Mouse (Mus musculus) hindbrain, postnatal 0 days (tissue): ENCODE measurements at regions not wholly inside any gene's neighbourhood (a gene's known extent, or its start where the extent isn't known, plus 50 kb on each side); places are given as distances from the start of the nearest gene placed in this dataset.
A peak's percentile ranks its signal among the peaks of the same experiment; 100 is the strongest.

Source experiments
- ATAC-seq: fragments of 200-750 bp; cut with Nextera tagmentation; 2 replicates; pipeline ENCODE4 v1.8.0; 2017; ENCODE audit warnings: mild to moderate bottlenecking, moderate TSS enrichment, moderate library complexity
- DNase-seq: peaks from one replicate; pipeline ENCODE4 v3.0.0-alpha.2; 2015; ENCODE audit warnings: low spot score
- H3K27ac ChIP-seq: fragments of 300-500 bp; sonication (generic); 2 replicates; pipeline ENCODE4 v1.5.1; 2014; ENCODE audit warnings: mild to moderate bottlenecking
- H3K27me3 ChIP-seq: fragments of 300-500 bp; sonication (generic); 2 replicates; pipeline ENCODE4 v1.6.1; 2014; ENCODE audit warnings: low read length, mixed read lengths; ENCODE audit not compliant: insufficient read depth
- H3K36me3 ChIP-seq: fragments of 300-500 bp; sonication (generic); 2 replicates; pipeline ENCODE4 v1.6.1; 2014; ENCODE audit warnings: low read length, mixed read lengths; ENCODE audit not compliant: insufficient read depth
- H3K4me1 ChIP-seq: fragments of 300-500 bp; sonication (generic); 2 replicates; pipeline ENCODE4 v1.6.1; 2014; ENCODE audit warnings: antibody characterized with exemption, low read length, mixed read lengths; ENCODE audit not compliant: insufficient read depth
- H3K4me2 ChIP-seq: fragments of 300-500 bp; sonication (generic); 2 replicates; pipeline ENCODE4 v1.6.1; 2014; ENCODE audit warnings: low read depth, mild to moderate bottlenecking, low read length, moderate library complexity, mixed read lengths
- H3K4me3 ChIP-seq: fragments of 300-500 bp; sonication (generic); 2 replicates; pipeline ENCODE4 v1.5.1; 2014; ENCODE audit warnings: low read length
- H3K9ac ChIP-seq: fragments of 300-500 bp; sonication (generic); replicated peaks from 2 replicates; pipeline ENCODE4 v1.6.1; 2014; ENCODE audit warnings: mild to moderate bottlenecking, low read length, moderate library complexity, mixed read lengths
- H3K9me3 ChIP-seq: fragments of 300-500 bp; sonication (generic); 2 replicates; pipeline ENCODE4 v1.6.1; 2016; ENCODE audit warnings: low read length, mixed read lengths
- CTCF ChIP-seq: IDR thresholded peaks from 2 replicates; pipeline ENCODE4 v1.5.1; 2016; ENCODE audit warnings: antibody characterized with exemption, control low read depth, low read depth
- WGBS: fragments of 180-500 bp; shearing (Covaris S2); extraction: QIAGEN DNeasy Blood & Tissue Kit; methylation state at CpG from one replicate; pipeline ENCODE4 v1.1.7; 2014; 5-methylcytosine and 5-hydroxymethylcytosine counted together

DNA sequence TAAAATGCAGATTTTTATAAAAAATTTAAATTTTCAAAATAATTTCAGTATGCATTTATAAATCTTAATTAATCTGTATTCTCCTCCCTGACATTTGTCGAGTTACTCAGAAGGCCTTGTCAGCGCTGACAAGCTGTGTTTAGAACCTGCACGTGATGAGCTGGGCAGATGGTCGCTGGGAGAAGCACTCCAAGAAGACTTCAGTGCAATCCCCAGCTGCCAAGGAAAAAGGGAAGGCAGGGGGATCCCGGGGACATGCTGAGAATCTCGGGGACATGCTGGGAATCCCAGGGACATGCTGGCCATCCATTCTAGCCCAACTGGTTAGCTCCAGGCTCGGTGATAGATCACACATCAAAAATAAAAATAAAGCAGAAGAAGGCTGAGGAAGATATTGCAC, 172.9 kb downstream of the Hlx start:
- Histone ChIP-seq H3K4me3 (no peak overlapping the region), H3K4me1 (no peaks in the 10 kb centered on the region), H3K27me3 (no peaks in the 10 kb centered on the region), H3K9ac (no peak overlapping the region), H3K9me3 (no peaks in the 10 kb centered on the region), H3K27ac (no peak overlapping the region), H3K36me3 (no peaks in the 10 kb centered on the region), H3K4me2 (no peak overlapping the region)
- peak; percentile 24 for DNase-seq
- no peak for ATAC-seq
- WGBS: 58% methylated on average over 7 of the region's 7 CpGs
- no peak for TF ChIP-seq CTCF

GRCm38 (mm10) chr1:184553791-184554190, 178.6 kb downstream of the Hlx start:
- Histone ChIP-seq H3K27me3 (no peaks in the 10 kb centered on the region), H3K4me3 (no peak overlapping the region), H3K9me3 (no peaks in the 10 kb centered on the region), H3K9ac (no peak overlapping the region), H3K4me2 (no peak overlapping the region), H3K36me3 (no peaks in the 10 kb centered on the region), H3K4me1 (no peaks in the 10 kb centered on the region), H3K27ac (no peak overlapping the region)
- DNase-seq (no peak), ATAC-seq (no peak)
- TF ChIP-seq CTCF: no peak

GRCm38 (mm10) chr1:184550491-184550890, 181.9 kb downstream of the Hlx start:
- WGBS: 95% methylated on average over 2 of the region's 2 CpGs
- DNase-seq: no peak
- H3K4me2 ChIP-seq: no peak overlapping the region
- no peak overlapping the region for H3K9ac ChIP-seq
- H3K36me3 ChIP-seq: no peaks in the 10 kb centered on the region
- H3K4me1 ChIP-seq: no peaks in the 10 kb centered on the region
- no peaks in the 10 kb centered on the region for H3K9me3 ChIP-seq
- no peak for TF ChIP-seq CTCF
- ATAC-seq: no peak
- no peak overlapping the region for H3K4me3 ChIP-seq
- H3K27ac ChIP-seq: no peak overlapping the region
- no peaks in the 10 kb centered on the region for H3K27me3 ChIP-seq

- Histone ChIP-seq H3K4me1 (no peaks in the 10 kb centered on the region), H3K4me2 (no peak overlapping the region), H3K9ac (no peak overlapping the region), H3K27me3 (no peaks in the 10 kb centered on the region), H3K4me3 (no peak overlapping the region), H3K36me3 (no peaks in the 10 kb centered on the region), H3K27ac (no peak overlapping the region), H3K9me3 (no peaks in the 10 kb centered on the region)
- no peak for DNase-seq
- 81% methylated on average over 15 of the region's 15 CpGs for WGBS
- TF ChIP-seq CTCF: no peak
- no peak for ATAC-seq
These were observed 184.7 kb downstream of the Hlx start for GRCm38 (mm10) chr1:184547650-184548235.

GRCm38 (mm10) chr1:184546140-184546661, 186.2 kb downstream of the Hlx start:
- no peak overlapping the region for H3K4me2 ChIP-seq
- no peak overlapping the region for H3K4me3 ChIP-seq
- DNase-seq (no peak), ATAC-seq (no peak)
- TF ChIP-seq CTCF: no peak
- H3K27ac ChIP-seq: no peak overlapping the region
- no peaks in the 10 kb centered on the region for H3K27me3 ChIP-seq
- H3K9me3 ChIP-seq: no peaks in the 10 kb centered on the region
- WGBS: 89% methylated on average over 5 of the region's 5 CpGs
- no peak overlapping the region for H3K9ac ChIP-seq
- H3K4me1 ChIP-seq: no peaks in the 10 kb centered on the region
- H3K36me3 ChIP-seq: no peaks in the 10 kb centered on the region

DNA sequence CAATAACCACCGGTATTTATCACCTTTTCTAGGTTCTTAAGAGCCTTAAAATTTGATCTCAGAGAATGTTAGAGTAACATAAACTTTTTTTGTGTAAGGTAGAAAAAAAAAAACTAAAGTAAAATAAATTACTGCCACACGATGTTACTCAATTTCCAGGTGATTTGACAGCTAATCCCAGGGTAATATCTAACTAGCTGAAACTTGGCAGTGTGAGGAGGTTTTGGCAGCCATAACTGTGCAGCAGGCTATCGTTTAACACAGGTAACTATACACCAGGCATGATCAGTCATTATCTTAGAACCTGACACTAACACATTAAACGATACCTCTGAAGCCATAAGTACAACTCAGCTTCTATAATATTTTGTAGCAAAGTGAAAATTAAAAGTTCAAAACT, 187.3 kb downstream of the Hlx start:
- H3K4me2 ChIP-seq: no peak overlapping the region
- no peak overlapping the region for H3K9ac ChIP-seq
- H3K27me3 ChIP-seq: no peaks in the 10 kb centered on the region
- no peak for ATAC-seq
- DNase-seq: no peak
- no peaks in the 10 kb centered on the region for H3K9me3 ChIP-seq
- WGBS: 74% methylated on average over 4 of the region's 4 CpGs
- H3K27ac ChIP-seq: no peak overlapping the region
- TF ChIP-seq CTCF: no peak
- H3K36me3 ChIP-seq: no peaks in the 10 kb centered on the region
- H3K4me3 ChIP-seq: no peak overlapping the region
- H3K4me1 ChIP-seq: no peaks in the 10 kb centered on the region

DNA sequence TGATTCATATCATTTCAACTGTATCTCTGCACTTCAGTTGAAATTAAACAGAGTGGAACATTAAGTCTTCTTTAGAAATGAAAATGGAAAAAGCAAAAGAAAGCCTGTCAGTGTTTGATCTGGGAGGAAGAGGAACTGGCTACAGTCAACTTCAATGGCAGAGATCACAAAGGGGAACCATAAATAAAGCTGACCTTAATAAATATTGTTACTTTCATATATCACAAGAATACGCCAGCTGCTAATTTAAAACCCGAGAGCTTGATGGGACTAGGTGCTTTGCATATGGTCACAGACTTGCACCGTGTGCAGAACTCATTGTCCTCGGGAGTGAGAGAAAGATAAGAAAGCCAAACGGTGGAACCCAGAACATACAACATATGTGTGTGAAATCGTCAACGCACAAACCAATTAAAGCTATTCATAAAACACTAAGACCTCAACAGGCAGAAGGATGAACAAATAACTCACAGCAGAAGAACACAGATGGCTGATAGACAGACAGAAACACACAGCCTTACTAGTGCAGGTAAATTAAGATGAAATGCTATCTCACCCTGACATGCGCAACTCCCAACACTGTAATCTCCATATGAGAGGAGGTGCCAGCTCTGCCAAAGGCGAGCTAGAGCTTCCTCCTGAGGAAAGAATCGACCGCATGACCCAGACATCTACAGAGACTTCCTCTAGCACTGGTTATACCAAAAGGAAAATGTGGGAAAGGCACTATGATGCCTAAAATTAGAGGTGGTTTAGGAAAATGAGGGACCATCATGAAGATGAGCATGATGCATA, 189.9 kb downstream of the Hlx start:
- ATAC-seq: no peak
- H3K36me3 ChIP-seq: no peaks in the 10 kb centered on the region

More for the DNA sequence above, 189.9 kb downstream of the Hlx start:
- Histone ChIP-seq H3K27me3 (no peaks in the 10 kb centered on the region), H3K27ac (no peak overlapping the region), H3K4me1 (no peaks in the 10 kb centered on the region), H3K9ac (no peak overlapping the region), H3K9me3 (no peaks in the 10 kb centered on the region), H3K4me2 (no peak overlapping the region), H3K4me3 (no peak overlapping the region)
- no peak for DNase-seq
- TF ChIP-seq CTCF: no peak
- 82% methylated on average over 11 of the region's 11 CpGs for WGBS
